Mouse (Mus musculus) lung, adult 2 months (tissue): ENCODE data around the gene Klc4.

Experiments
- CTCF ChIP-seq: fragments of 200-500 bp; IDR thresholded peaks from 2 replicates; pipeline ENCODE4 v1.5.1; 2011; ENCODE audit warnings: mild to moderate bottlenecking, low read length, control low read depth; ENCODE audit not compliant: insufficient read depth
- POLR2A ChIP-seq: fragments of 200-500 bp; IDR thresholded peaks from 2 replicates; pipeline ENCODE4 v1.6.1; 2011; ENCODE audit warnings: low read depth, mild to moderate bottlenecking, control low read depth, low read length, borderline replicate concordance; ENCODE audit errors: extremely low read depth

GRCm38 (mm10) chr17:46589635-46590314, 56.0 kb downstream of the Klc4 start:
- TF ChIP-seq POLR2A (no peak), CTCF (no peak)
